Mouse (Mus musculus) G1E (cell line): ENCODE measurements around the gene Cyp2u1. TPM values are rescaled to one million over a fixed set of nuclear protein-coding genes. Genes with fewer than 3 reads are reported as not detected.

Experiments used
- ATAC-seq: 2 replicates; pipeline ENCODE4 v1.8.0; 2016; ENCODE audit warnings: mild to moderate bottlenecking; ENCODE audit not compliant: insufficient number of reproducible peaks, poor library complexity, low FRiP score, severe bottlenecking; ENCODE audit errors: extremely low read depth
- DNase-seq: peaks from one replicate; pipeline ENCODE4 v3.0.0; 2012; ENCODE audit warnings: low spot score
- H3K27me3 ChIP-seq: 2 replicates; pipeline ENCODE4 v1.6.1; 2012; ENCODE audit warnings: mild to moderate bottlenecking, low read length, inconsistent platforms; ENCODE audit not compliant: insufficient read depth
- H3K36me3 ChIP-seq: replicated peaks from 2 replicates; pipeline ENCODE3; 2012; ENCODE audit warnings: mild to moderate bottlenecking, inconsistent platforms
- H3K4me1 ChIP-seq: 2 replicates; pipeline ENCODE4 v1.6.1; 2012; ENCODE audit warnings: low read depth, low read length, inconsistent platforms, mixed read lengths; ENCODE audit not compliant: insufficient read depth
- H3K4me3 ChIP-seq: 2 replicates; pipeline ENCODE4 v1.5.1; 2012; ENCODE audit warnings: low read depth, mild to moderate bottlenecking, inconsistent platforms, low read length, moderate library complexity, mixed read lengths
- H3K9me3 ChIP-seq: replicated peaks from 2 replicates; pipeline ENCODE4 v1.6.1; 2012; ENCODE audit warnings: inconsistent platforms
- CTCF ChIP-seq: IDR thresholded peaks from 2 replicates; pipeline ENCODE4 v1.5.1; 2012; ENCODE audit warnings: low read depth, low read length, inconsistent platforms, mixed read lengths
- GATA1 ChIP-seq: IDR thresholded peaks from 2 replicates; pipeline ENCODE4 v1.6.1; 2012; ENCODE audit warnings: borderline replicate concordance, low read length, inconsistent platforms, mixed read lengths
- GATA2 ChIP-seq: IDR thresholded peaks from 2 replicates; pipeline ENCODE4 v1.6.1; 2012; ENCODE audit warnings: low read depth, low read length, inconsistent platforms, borderline replicate concordance
- POLR2AphosphoS5 ChIP-seq: IDR thresholded peaks from 2 replicates; pipeline ENCODE4 v1.6.1; 2012; ENCODE audit warnings: low read depth, low read length, inconsistent platforms; ENCODE audit not compliant: insufficient replicate concordance
- TAL1 ChIP-seq: conservative IDR thresholded peaks from 2 replicates; pipeline ENCODE4 v1.6.1; 2012; ENCODE audit warnings: low read depth, low read length, inconsistent platforms, mixed read lengths
- polyA plus RNA-seq: library from polyadenylated mRNA; stranded (reverse); fragments of >175 nt; gene quantifications from 2 replicates; pipeline ENCODE4 v1.2.3, GENCODE M21; 2012
- total RNA-seq, 2 experiments: library from RNA; stranded (forward) in 1 of 2; stranded (reverse) in 1 of 2; fragments of 200-1000 nt in 1 of 2; fragments of >200 nt in 1 of 2; fragmentation: Nextera tagmentation in 1 of 2; gene quantifications; 2 replicates each; pipeline ENCODE4 v1.2.3; 2014 to 2017

Gene Cyp2u1
- total and polyA plus RNA-seq, 3 experiments, result 0.05 TPM; not detected in 2

DNA sequence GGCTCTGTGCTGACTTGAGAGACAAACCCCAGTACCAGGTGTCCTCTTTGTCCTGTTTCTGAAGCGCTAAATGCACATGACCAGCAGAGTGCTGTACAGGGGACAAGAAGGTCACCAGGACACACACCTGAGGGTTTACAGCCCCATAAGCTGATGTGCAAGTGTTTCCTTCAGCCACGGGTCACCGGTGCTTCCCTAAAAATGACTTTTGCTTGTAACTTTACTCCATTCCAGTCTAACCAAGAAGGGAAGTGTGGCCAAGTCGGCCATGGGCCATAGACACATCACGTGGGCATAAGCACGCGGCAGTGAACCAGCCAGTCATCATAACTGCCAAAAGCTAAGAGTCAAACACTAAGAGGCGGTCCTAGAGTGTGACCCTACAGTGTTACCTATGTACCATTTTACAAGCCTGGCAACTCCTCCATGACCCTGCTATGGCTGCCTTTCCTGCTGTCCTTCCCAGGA lies 56.4 kb downstream of the Cyp2u1 start:
- ATAC-seq, result no peak
- TF ChIP-seq POLR2AphosphoS5, result no peak
- TF ChIP-seq CTCF, result no peak
- no peak for TF ChIP-seq GATA1
- no peak for TF ChIP-seq TAL1
- TF ChIP-seq GATA2, result no peak
- no peaks in the 10 kb centered on the region for H3K9me3 ChIP-seq
- peaks cover 14% of the 10 kb centered on the region for H3K4me1 ChIP-seq
- peaks cover 96% of the 10 kb centered on the region for H3K36me3 ChIP-seq
- no peak for DNase-seq
- H3K4me3 ChIP-seq, result no peak overlapping the region
- H3K27me3 ChIP-seq, result no peaks in the 10 kb centered on the region

DNA sequence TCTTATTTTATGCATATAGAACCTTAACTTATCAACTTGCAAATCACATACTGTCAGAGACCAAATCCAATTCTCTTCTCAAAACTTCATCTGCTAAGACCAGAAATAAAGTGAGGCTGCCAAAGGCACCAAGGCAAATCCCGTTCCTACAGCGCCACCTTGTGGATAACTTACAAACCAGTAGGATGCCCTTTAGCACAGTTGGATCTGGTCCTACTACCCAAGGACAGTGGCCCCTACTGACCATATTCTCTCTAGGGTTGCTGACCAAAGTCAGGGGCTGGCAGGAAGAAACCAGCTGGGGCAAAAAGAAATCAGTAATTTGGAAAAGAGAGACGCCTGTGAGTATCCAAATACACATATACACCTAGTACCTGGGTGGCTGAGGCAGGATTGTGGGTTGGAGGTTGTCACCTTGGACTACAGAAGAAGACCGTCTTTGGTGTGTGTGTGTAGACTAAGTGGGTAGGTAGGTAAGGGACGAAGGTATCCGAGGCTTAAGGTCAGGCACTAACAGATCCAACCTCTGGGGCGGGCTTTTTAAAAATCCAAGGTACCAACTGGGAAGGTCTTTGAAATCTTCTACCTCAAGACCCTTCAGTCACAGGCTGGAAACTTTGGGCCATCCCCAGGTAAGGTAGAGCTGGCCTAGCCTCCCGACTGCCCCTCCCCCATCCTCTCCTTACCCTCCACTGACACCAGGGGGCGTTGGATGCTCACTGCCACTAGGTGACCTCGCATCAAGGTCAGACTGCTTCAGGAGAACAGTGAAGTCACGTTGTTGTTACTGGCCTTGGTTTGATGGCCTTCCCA lies 57.1 kb downstream of the Cyp2u1 start:
- Histone ChIP-seq H3K4me1 (peaks cover 14% of the 10 kb centered on the region), H3K4me3 (no peak overlapping the region), H3K9me3 (no peaks in the 10 kb centered on the region), H3K36me3 (peaks cover 94% of the 10 kb centered on the region), H3K27me3 (no peaks in the 10 kb centered on the region)
- ATAC-seq (peak; percentile 52), DNase-seq (peak; percentile 12)
- TF ChIP-seq TAL1 (no peak), GATA2 (no peak), CTCF (peak; percentile 48)

Other genes with a start within 250 kb of the Cyp2u1 start
- gene Lef1, start 192.8 kb downstream of the Cyp2u1 start, total RNA-seq (2014; fragmentation: Nextera tagmentation), result not detected in 2 replicates
- 0.11 TPM in 1 of 2 replicates, not detected in the other for gene Lef1, start 192.8 kb downstream of the Cyp2u1 start, total RNA-seq (2017)
- not detected in 2 replicates for gene Lef1, start 192.8 kb downstream of the Cyp2u1 start, polyA plus RNA-seq
- gene Hadh, start 31.1 kb downstream of the Cyp2u1 start, total RNA-seq (2014; fragmentation: Nextera tagmentation), result 69.3 and 79.8 TPM in 2 replicates
- gene Hadh, start 31.1 kb downstream of the Cyp2u1 start, total RNA-seq (2017), result 66.7 and 72.8 TPM in 2 replicates
- 26.1 and 43.6 TPM in 2 replicates for gene Hadh, start 31.1 kb downstream of the Cyp2u1 start, polyA plus RNA-seq
- not detected in 2 replicates for gene Sgms2, start 188.2 kb upstream of the Cyp2u1 start, total RNA-seq (2014; fragmentation: Nextera tagmentation)
- gene Sgms2, start 188.2 kb upstream of the Cyp2u1 start, total RNA-seq (2017), result 0.11 and 0.12 TPM in 2 replicates
- not detected in 2 replicates for gene Sgms2, start 188.2 kb upstream of the Cyp2u1 start, polyA plus RNA-seq